Mouse (Mus musculus): ENCODE measurements around the gene Ttll5.

Ttll5 gene

DNA sequence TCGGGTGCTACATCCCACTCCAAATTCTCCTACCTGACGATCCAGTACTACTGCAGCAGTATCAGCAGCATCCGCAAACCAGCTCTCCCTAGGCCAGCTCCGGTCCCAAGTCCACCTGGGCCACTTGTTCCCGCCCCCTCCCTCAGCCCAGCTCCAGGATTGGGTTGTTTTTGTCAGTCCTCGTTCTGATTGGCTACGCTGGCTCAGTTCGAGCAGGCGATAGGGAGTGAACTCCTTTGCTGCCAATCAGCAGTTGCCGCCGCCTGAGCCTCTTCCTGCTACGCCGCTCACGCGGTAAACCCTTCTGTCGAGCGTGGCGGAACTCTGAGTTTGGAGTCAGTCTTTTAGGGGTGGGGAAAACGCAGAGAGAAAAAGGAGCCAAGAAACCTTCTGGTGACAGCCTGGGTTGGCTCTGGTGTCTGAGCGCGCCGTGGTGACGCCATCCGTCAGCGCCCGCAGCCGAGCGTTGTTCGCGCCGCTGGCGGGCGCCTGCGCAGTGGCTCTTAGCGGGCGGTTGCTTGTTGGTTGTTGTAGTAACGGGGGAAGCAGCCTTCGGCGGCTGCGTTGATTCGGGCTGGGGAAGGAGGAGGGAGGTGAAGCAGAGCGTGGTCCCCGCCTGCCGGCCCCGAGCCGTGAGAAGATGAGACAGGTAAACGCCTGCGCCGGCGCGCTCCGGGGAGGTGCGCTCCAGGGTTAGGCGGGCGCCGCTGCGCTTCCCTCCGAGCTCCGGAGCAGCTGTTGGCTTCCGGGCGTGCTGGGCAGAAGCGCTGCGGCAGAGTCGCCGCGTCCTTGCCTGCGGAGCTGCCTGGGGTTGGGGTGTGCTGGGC lies at the start of gene Ttll5, which contains the start of gene Erg28:
Ttll5 (plus strand) TSS at position 222 of the 827 bp plus-strand sequence.
Erg28 (minus strand) TSS at position 113 of the 827 bp plus-strand sequence.
- peak; percentile 96 for DNase-seq

DNA sequence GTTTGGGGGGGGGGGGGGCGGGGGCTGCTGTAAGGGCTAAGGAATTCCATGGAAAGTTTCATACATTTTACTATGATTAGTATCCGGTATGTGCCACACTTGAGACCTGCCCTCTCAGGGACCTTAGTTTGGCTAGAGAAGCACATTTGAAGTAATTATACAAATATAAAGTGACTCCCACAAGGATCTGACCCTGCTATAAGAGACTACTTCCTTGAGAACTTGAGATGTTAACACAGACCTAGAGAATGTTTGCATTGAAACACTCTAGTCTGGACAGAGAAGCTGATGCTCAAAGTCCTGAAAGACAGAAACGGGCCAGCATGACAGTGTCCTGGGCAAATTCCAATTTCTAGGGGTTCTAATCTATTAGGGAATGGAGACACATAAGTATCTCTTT lies 45.5 kb upstream of the Ttll5 start:
- DNase-seq = no peak

DNA sequence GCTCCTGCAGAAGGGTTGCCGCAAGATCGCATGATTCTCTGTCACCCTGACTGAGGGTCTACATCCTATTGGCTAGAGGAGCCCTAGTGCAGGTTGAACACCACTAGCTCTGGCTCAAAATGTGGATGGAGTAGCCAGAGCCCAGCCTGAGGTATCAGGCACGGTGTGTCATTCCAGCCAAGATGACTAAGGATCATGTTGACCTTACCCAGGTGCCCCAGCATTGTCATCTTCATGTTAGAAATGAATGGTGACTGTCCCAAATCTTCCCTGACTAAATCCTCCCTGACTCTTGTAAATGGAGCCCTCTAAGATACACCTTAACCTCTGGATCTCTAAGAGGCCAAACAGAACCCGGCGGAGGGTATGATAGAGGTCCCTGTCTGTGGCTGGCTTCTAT lies 44.8 kb upstream of the Ttll5 start:
- DNase-seq = no peak

DNA sequence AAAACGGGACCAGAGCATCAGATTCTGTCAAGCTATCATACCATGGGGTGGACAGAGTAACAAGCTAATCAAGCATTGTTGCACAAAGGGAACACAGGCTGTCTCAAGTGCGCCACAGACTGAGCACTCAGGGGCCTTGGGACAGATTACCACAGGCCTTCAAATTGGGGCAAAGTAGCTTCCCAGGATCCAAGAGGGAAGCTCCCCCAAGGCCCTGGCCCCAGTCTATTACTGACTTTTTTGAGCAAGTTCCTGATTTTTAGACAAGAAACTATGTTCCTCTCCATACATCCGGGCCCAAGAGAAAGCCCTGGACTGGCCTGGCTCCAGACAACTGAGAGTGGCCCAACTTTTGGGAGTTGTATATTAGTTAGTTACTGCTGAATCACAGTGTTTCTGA lies 42.9 kb upstream of the Ttll5 start:
- DNase-seq = no peak

DNA sequence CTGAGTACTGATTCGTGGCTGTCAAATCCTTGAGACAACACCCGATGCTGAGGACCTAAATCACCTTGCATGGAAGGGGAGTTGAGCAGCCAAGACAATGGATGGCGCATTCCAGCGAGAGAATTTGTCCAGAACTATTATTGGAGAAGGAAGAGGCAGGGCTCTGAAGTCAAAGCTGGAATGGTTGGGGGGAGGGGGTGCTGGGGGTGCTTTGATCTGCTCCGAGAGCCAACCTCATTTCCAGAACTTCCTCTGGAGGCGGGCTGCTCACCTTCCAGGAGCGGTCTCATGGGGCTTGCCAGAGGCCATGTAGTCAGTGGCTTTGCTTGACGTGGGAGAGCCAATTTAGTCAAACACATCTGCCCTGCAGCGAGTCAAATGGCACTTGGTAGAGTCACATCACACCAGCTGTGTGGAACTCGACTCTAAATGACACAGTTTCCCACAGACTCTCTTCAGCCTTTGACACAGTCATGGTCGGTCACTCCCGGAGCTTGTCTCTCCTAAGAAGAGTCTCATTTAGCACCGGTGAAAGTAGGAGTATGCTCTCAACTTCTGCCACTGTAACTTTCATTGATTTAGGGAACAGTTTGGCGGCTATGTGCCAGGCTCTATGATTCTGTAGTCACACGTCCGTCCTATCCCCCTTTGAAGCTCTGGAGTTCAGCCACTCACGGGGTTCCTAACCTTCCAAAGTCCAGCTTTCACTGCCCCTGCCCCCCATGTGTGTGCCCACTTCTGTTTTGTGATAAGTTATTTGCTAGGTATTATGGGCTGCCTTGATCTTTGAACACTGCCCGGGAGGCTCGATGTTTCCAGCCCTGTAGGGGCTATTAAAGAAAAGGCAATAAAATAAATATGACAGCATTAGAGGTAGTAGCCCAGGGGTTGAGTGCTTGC lies 39.3 kb upstream of the Ttll5 start:
- peak; percentile 55 for DNase-seq

DNA sequence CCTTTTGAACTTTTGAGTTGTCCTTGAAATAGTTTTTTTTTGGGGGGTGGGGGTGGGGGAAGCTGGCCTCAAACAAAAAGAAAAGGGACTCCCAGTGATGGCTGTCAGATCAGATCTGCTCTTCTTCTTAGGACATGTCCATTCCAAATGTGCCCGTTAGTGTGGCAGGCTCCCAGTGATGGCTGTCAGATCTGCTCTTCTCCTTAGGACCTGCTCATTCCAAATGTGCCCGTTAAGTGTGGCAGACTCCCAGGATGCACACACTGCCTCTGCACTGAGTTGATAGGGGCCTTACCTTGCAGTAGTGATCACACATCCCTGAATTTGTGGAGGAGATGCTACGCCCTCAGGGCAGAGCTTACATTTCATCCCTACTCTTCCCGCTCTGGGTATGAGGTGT lies 32.3 kb upstream of the Ttll5 start:
- no peak for DNase-seq

DNA sequence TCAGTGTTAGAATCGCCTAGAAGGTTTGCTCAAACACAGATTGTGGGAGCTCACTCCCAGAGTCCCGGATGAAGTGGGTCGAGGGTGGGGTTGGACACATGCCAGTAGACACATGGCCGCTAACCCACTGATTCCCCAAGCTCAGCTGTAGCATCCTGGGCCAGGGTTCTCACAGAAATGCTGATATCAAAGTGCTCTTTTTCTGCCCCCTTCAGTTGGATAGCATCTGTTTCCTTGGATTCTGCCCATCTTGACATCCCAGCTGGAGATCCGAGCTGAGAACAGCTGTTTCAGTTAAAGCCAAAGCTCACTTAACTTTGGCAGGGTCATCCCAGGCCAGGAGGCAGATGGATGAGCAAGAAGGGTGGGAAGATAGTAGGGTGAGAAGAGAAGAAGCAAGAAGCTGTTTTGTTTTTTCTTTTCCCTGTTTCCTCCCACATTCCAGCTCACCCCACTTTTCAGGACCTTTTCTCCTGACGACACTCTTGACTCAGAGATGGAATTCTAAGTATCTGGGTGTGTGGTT lies 31.6 kb upstream of the Ttll5 start:
- peak; percentile 59 for DNase-seq

DNA sequence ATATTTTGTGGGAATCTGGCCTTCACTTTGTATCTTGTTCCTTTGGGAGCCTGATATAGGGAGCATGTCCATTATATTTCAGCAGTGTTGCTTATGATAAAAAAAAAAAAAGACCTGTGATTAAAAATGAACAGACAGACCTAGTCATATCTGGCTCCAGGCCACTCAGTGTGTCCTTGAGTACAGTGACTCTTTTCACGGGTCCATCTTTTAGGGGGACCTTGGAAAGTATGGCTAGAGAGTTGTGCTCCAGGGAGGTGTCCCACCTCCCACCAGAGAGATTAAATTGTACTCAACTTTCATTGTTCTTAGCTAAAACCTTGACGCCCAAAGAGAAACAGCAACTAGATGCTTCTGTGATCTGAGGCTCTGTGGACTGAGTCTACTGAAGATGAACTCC lies 30.4 kb upstream of the Ttll5 start:
- no peak for DNase-seq

DNA sequence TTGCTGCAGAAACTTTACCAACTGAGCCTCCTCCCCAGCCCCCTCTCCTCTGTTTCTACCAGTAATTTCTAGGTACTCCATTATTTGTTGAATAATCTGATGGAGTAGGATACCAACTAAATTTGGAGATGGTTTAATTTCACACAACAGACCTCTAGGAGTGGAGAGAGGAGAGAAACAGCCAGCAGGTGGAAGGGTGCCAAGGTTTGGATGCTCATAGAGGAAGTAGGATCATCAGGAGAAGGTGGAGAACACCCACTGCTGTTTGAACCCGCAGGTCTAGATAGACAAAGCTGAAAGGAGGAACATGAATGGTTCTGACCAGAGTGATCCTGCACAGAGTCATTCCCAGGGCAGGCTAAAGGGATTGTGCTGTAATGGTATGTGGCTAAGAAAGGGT lies 28.9 kb upstream of the Ttll5 start:
- DNase-seq = no peak

DNA sequence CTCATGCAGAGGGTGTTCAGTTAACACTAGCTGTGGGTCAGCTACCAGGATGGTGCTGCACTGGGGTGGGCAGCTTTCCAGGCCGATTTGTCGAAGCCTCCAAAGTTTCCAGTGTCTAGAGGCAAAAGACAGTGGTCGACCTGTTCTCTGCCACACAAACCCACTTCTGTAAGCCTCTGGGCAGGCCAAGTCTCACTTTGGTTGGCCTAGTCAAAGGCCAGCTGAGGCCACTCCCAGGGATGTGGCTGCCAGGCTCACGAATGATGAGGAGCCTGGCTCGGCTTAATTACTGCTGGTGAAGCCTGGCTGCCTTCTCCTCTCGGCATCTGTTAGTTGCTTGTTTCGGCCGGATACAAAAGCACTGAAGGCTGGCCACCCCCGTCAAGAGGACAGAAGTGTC lies 24.4 kb upstream of the Ttll5 start:
- DNase-seq = peak; percentile 30

DNA sequence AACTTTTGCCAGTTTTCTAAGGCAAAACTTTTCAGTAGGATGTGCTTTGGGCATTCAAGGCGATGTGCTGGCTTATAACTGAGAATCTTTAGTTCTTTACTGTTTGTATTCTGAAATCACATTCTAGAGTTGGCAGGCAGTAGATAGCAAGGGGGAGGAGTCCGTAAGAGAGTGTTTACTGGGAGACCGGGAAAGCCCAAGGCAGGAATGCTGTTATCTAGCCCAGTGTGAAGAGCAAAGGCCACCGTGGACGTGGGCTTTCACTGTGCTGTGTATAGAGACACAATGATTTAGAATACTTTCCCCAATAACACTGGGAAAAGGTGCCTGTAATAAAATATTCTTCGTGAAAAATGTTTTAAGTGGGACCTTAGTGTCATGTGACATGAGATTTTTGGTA lies 14.7 kb upstream of the Ttll5 start:
- no peak for DNase-seq

DNA sequence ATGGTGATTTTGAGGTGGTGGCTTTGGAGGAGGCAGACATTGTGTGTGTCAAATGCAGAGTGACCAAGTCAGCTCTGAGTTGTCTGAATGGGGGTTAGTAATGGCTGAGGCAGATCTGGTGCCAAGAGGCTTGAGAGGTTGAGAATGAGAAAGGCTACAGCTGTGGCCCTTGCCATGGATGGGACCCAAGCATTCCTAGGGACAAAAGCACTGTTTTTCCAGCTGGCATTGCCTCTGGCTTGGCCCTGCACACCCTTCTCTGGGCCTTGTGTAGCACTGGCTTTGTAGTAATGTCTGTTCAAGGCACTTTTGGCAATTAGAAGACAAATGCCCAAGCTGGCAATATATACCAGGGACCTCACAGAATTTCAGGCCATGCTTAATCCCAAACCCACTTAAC lies 13.5 kb upstream of the Ttll5 start:
- DNase-seq = no peak

DNA sequence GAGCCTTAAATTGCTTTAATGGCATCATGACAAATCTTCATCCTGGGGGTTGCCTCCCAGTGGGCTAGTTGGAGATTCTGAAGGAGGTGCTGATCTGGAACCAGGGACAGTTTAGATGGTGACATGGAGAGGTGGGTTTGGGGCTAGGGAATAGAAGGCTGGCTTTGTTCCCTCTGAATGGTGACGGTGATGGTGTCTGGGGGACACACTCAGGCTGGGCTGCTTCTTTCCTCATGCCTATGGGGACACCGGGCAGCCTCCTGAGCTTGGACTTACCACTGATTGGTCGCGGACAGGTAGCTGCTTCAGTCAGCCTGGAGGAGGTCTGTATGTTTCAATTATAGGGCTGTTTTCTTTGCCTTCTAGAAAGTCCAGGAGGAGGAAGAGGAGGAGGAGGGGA lies 12.8 kb upstream of the Ttll5 start:
- DNase-seq = no peak

DNA sequence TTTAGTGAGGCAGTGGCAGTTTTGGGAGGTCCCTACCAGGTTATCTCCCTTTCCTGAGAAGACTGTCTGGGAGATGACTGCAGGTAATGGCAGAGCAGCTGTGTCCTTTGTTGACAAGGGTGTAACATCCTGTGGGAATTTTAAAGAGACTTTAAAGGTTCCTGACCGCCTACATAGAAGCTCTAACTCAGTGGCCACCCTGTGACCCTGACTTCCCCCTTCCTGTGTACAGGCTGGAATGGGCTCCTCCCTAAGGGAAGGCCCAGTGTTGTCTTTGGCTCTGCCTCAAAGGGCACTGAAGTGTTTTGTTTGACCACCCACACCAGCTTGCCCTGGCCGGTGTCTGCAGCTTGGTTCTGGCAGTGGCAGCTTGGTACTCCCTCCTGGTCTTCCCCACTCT lies 10.9 kb upstream of the Ttll5 start:
- peak; percentile 78 for DNase-seq

DNA sequence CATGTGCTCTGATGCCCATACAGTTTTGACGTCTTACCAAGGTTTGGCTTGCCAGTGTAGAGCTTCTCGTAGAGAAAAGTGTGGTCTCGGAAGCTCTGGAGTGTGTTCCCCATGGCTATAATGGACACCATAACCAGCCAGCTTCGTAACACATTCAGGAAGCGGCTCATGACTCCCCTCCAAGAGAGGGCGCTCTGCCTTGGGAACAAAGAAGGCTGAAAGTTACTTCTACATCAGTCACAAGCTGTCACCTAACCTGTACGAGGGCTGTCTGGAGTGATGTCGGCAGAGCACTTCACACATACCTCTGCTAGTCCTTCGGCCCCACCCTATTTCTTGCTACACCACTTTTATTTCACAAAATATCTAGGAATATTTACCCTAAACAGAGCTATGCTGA lies 2.4 kb upstream of the Ttll5 start:
- DNase-seq = no peak

DNA sequence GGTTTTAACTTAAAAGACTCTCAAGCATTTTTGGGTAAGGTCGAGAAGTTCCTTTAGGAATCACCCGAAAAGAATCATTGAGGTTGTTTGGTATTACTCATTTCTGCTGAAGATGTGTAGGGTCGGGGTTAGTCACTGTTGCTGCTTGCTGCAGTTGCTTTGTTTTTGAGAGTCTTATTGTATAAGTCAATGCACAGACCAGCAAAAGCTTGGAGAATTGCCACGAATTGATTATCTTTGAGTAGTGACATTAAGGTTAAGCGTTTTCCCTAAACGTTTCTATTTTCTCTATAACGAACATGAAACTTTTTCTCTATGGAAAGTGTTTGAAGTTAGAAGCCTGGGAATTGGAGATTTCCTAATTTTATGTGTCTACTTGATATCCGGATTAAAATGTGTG lies 902 bp downstream of the Ttll5 start:
- DNase-seq = no peak

DNA sequence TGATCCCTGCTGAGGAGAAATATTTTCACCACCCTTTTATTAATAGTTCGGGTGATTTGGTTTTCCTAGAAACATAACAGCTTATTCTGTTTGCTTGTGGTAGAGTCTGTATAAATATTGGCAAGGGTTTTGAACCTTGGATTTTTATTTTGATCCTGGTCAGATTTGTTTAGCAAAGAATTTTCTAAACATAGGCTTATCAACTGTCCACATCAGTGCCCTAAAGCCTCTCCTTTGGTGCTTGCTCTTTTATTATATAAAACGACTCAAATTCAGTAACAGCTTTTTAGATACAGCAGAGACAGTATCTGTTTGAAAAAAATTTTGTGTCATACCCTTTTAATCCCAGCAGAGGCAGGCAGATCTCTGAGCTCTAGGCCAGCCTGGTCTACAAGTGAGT lies 1.4 kb downstream of the Ttll5 start:
- DNase-seq = no peak

DNA sequence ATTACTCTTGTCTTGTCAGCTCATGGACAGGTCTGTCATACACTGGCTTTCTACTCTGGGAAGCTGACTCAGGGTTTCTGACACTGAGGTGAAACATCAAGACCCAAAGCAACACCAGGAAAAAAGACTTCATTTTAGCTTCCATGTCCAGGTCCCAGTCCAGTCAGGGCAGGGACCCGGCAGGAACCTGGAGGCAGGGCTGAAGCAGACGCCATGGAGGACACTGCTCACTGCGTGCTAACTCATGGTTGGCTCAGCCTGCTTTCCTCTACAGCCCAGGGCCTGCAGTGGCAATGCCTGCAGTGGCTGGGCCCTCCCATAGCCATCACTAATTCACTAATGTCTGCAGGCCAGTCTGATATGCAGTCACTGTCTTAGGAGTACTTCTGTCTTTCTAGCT lies 4.4 kb downstream of the Ttll5 start:
- DNase-seq = no peak

DNA sequence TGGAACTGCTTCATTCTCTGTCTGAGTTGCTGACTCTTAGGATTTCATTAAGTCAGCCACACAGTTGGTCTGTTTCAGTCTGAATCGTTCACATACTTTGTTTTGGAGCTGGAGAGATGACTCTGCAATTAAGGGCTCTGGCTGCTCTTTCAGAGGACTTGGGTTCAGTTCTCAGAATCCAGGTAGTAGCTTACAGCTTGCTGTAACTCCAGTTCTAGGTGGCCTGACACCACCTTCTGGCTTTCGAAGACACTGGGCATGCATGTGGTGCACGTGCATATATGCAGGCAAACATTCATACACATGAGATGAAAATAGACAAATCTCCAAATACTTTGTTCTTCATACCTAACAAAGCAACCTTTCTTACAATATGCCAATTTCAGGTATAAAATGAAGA lies 5.4 kb downstream of the Ttll5 start:
- no peak for DNase-seq

DNA sequence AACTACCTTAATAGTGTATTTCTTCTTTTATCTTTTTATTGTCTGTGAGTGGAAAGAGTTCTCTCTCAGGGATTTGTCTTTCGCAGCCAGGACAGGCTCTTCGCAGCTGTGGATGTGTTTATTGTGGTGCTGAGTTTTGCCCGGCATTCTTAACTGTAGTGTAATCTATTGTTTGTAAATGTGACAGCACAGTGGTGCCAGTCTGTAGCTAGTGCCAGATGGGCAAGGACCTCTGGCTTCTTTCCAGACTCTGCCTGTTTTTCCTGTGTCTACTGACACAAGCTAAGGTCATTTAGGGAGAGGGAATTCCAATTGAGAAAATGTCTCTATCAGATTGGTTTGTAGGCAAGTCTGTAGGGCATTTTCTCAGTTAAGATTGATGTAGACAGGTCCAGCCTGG lies 6.2 kb downstream of the Ttll5 start:
- DNase-seq = no peak

DNA sequence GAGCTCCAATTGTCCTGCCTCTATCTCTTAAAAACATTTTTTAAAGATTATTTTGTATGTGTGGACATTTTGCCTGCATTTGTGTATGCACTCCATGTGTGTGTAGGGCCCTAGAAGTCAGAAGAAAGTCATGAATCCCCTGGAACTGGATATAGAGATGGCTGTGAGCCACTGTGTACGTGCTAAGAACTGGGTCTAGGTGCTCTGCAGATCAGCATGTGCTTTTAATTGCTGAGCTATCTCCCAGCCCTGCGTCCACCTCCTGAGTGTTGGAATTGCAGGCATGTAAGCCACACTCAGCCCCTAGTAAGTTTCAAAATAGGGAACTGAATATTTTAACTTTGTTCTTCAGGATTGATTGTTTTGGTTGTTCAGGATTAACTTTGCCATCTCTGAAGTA lies 10.1 kb downstream of the Ttll5 start:
- DNase-seq = no peak

DNA sequence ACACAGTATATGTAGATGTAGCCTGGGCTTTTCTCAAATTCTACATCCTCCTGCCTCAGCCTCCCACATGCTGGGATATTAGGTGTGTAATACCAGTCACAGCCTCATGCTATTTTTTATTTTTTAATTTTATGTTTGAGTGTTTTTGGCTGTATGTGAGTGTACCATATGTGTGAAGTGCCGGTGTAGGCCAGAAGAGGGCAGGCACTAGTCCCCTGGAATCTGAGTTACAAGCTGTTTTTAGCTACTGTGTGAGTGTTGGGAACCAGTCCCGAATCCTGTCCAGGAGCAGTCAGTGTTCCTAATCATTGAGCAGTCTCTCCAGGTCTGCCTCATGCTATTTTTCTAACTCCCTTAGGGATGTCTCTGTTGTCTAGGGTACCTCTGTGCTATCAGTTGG lies 13.3 kb downstream of the Ttll5 start:
- DNase-seq = no peak

DNA sequence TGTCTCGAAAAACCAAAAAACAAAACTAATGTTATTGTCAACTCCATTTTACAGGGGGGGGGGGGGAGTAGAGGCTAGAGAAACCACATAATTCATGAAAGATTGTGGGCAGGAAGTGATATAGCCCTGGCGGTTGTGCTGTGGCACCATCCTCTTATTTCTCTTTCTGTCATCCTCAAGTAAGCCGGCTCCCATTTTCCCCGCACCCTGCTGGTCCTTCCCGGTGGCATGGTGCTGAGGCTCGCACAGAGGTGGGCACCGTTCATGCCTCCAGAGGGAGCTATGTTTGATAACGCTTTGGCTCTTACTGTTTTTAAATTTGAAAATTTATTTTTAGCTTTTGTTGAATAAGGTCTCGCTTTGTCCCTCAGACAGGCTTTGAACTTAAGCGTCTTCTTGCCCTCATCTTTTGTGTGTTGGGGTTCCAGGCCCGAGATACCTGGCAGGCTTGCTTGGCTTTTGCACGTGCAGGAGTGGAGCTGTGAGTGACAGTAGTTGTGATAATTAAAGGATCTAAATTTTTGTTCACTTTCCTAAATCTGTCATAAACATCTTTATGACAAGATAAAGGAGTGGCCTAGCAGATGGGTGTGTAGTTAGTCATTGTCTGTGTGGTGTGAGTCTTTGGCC lies 15.0 kb downstream of the Ttll5 start:
- no peak for DNase-seq
